In genomic region chr17:37304213-37304612, GRCm38 (mm10) we compare ENCODE assay signal across 22 mouse cellular contexts. TPM values are rescaled to one million over a fixed set of nuclear protein-coding genes. Genes with fewer than 3 reads are reported as not detected.
"Had no signal": no experiment of that assay in that cellular context is flagged by ENCODE, and none has a peak within 500 bp of the region (broad histone marks: within the 10 kb centered on the region; RNA-seq: fewer than 3 reads in every experiment).

Gene Olfr101 (minus strand): TSS chr17:37304313.

- DNase-seq: left cerebral cortex, postnatal 4 days; liver; liver, embryonic 13.5 days; liver, postnatal 0 days; lung, adult 18-20 months; lung, adult 2 months; lung, embryonic 14.5 days; lung, postnatal 10 days; lung, postnatal 14 days; lung, postnatal 36 days; lung, postnatal 4 days; midbrain, embryonic 14.5 days had no signal

RNA-seq across cellular contexts. Expression of gene Olfr101, which starts in this region (rescaled TPM):
- total RNA-seq: left cerebral cortex, postnatal 10 days; left cerebral cortex, postnatal 14 days; left cerebral cortex, postnatal 25 days; left cerebral cortex, postnatal 36 days; left cerebral cortex, postnatal 4 days; liver, adult 2 months; megakaryocyte progenitor cell, adult 5-6 weeks; megakaryocyte, adult 5-6 weeks; megakaryocyte-erythroid progenitor cell, adult 5-6 weeks; midbrain, postnatal 0 days; monocyte, adult 5-6 weeks had no signal
